Mouse (Mus musculus) liver, embryonic 14.5 days (tissue): ENCODE results near the gene Stx18. TPM values are rescaled to one million over a fixed set of nuclear protein-coding genes. Genes with fewer than 3 reads are reported as not detected.

Experiments
- ATAC-seq: fragments of 200-750 bp; cut with Nextera tagmentation; 2 replicates; pipeline ENCODE4 v1.8.0; 2017; ENCODE audit warnings: moderate number of reproducible peaks, mild to moderate bottlenecking, moderate library complexity; ENCODE audit not compliant: insufficient read depth
- DNase-seq, 3 experiments: peaks; one replicate each; pipeline ENCODE4 v3.0.0-alpha.2; 2012 to 2013; ENCODE audit warnings: low read depth in 3 of 3, low spot score in 3 of 3
- H3K27ac ChIP-seq: fragments of 300-500 bp; sonication (generic); 2 replicates; pipeline ENCODE4 v1.5.1; 2014; ENCODE audit warnings: moderate library complexity, mild to moderate bottlenecking, control low read depth, inconsistent platforms
- H3K27me3 ChIP-seq: fragments of 300-500 bp; sonication (generic); 2 replicates; pipeline ENCODE4 v1.6.1; 2014; ENCODE audit warnings: mild to moderate bottlenecking, low read length, moderate library complexity; ENCODE audit not compliant: control insufficient read depth, insufficient read depth
- H3K36me3 ChIP-seq: fragments of 300-500 bp; sonication (generic); replicated peaks from 2 replicates; pipeline ENCODE4 v1.6.1; 2014; ENCODE audit warnings: low read depth; ENCODE audit not compliant: control insufficient read depth, insufficient read depth
- H3K4me1 ChIP-seq, 2 experiments: fragments of 200-500 bp in 1 of 2; fragments of 300-500 bp in 1 of 2; sonication (generic) in 1 of 2; replicated peaks; 2 replicates each; pipeline ENCODE4 v1.6.1; 2012 to 2014; ENCODE audit warnings: antibody characterized with exemption in 1 of 2, inconsistent platforms in 1 of 2, low read length in 1 of 2; ENCODE audit not compliant: control insufficient read depth in 2 of 2, insufficient read depth in 2 of 2
- H3K4me2 ChIP-seq: fragments of 300-500 bp; sonication (generic); 2 replicates; pipeline ENCODE4 v1.6.1; 2014; ENCODE audit warnings: low read depth, mild to moderate bottlenecking, control low read depth, moderate library complexity
- H3K4me3 ChIP-seq, 2 experiments: fragments of 200-500 bp in 1 of 2; fragments of 300-500 bp in 1 of 2; sonication (generic) in 1 of 2; 2 replicates each; pipeline ENCODE4 v1.5.1; 2012 to 2014; ENCODE audit warnings: low read depth in 2 of 2, low read length in 2 of 2, mild to moderate bottlenecking in 2 of 2, control low read depth in 1 of 2, inconsistent platforms in 1 of 2, moderate library complexity in 1 of 2; ENCODE audit not compliant: insufficient read depth in 1 of 2
- H3K9ac ChIP-seq: fragments of 300-500 bp; sonication (generic); replicated peaks from 2 replicates; pipeline ENCODE4 v1.6.1; 2014; ENCODE audit warnings: mild to moderate bottlenecking, control low read depth, moderate library complexity
- H3K9me3 ChIP-seq: fragments of 300-500 bp; sonication (generic); 2 replicates; pipeline ENCODE4 v1.6.1; 2016; ENCODE audit warnings: low read length, mixed read lengths; ENCODE audit not compliant: control insufficient read depth
- CTCF ChIP-seq: IDR thresholded peaks from 2 replicates; pipeline ENCODE4 v1.5.1; 2016; ENCODE audit warnings: antibody characterized with exemption, low read depth, control low read depth
- EP300 ChIP-seq: IDR thresholded peaks from 2 replicates; pipeline ENCODE4 v1.6.1; 2016; ENCODE audit warnings: antibody characterized with exemption, low read depth
- WGBS: fragments of 180-500 bp; shearing (Covaris S2); extraction: QIAGEN DNeasy Blood & Tissue Kit; methylation state at CpG from one replicate; pipeline ENCODE4 v1.1.7; 2014; ENCODE audit not compliant: insufficient replicate concordance; 5-methylcytosine and 5-hydroxymethylcytosine counted together
- polyA plus RNA-seq, 2 experiments: library from polyadenylated mRNA; depleted of rRNA in 1 of 2; stranded (reverse) in 1 of 2; unstranded in 1 of 2; fragments of >200 nt; fragmentation: Nextera tagmentation in 1 of 2; extraction: Ambion mirVana in 1 of 2; gene quantifications; 2 replicates each; pipeline versions ENCODE4 v1.2.1 to v1.2.3; 2012 to 2014

Gene Stx18
- polyA plus RNA-seq, 2 experiments: 8.0 to 12.6 TPM

- no peak for ATAC-seq
- Histone ChIP-seq H3K9ac (no peak overlapping the region), H3K36me3 (no peaks in the 10 kb centered on the region), H3K4me2 (no peak overlapping the region), H3K4me1 (no peaks in the 10 kb centered on the region), H3K27ac (no peak overlapping the region), H3K9me3 (no peaks in the 10 kb centered on the region), H3K4me3 (no peak overlapping the region), H3K27me3 (no peaks in the 10 kb centered on the region)
- no peak for DNase-seq
- no peak for TF ChIP-seq CTCF
- no peak for TF ChIP-seq EP300
- WGBS: 36% methylated on average over 5 of the region's 5 CpGs
Measured at GRCm38 (mm10) chr5:38173766-38174165, 135.2 kb downstream of the Stx18 start.

DNA sequence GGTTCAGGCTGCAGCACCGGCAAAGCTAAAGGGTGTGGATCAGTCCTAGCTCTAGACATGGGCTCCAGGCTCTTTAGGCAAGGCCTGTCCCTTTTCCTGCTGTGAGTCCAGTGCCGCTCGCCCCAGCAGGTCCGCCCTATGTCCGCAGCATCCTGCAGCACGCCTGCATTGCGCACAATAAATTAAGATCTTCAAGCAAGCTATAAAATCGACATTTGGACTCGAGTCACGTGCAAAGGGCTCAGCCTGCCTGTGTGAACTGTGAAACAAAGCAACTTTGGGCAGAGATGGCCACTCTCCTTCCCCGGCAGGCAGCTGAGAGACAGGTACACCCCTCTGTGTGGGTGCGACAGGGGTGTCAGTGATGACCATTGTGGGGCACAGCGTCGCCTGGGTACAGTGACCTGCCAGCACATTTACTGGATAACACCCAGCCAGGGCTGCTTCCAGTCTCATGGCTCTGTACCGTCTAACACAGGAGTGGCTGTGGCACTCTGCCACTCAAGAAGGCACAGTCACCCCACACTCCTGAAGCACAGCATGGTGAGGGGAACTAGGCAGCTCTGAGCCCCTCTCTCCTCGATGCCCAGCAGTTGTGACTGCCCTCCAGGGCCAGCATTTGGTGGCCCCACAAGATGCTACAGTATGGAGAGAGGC, 135.8 kb downstream of the Stx18 start:
- Histone ChIP-seq H3K9me3 (no peaks in the 10 kb centered on the region), H3K4me1 (no peaks in the 10 kb centered on the region), H3K4me3 (no peak overlapping the region), H3K36me3 (no peaks in the 10 kb centered on the region), H3K27ac (no peak overlapping the region), H3K27me3 (no peaks in the 10 kb centered on the region), H3K9ac (no peak overlapping the region), H3K4me2 (no peak overlapping the region)
- no peak for DNase-seq
- TF ChIP-seq EP300: no peak
- TF ChIP-seq CTCF: no peak
- 64% methylated on average over 16 of the region's 16 CpGs for WGBS
- ATAC-seq: no peak

GRCm38 (mm10) chr5:38184688-38185285, 146.2 kb downstream of the Stx18 start:
- ATAC-seq: no peak
- H3K27me3 ChIP-seq: no peaks in the 10 kb centered on the region
- WGBS: 57% methylated on average over 6 of the region's 6 CpGs

DNA sequence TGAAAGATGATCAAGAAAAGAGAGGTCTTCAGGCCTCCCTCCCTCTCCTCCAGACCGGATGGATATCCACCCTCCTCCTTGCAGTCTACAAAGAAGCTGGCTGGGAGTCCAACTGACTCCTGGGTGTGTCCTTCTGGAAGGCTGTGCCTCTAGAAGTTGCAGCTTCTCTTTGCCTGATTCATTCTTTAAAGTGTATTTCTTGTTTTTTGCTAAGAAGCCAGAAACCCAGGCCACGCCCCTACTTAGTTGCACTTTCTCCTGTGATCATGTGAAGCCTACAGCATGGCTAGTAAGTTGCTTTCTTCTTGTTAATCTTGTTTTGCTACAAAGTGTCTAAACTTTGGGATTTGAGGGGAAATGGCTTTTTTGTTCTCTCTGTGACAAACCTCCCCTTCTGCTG, 148.5 kb downstream of the Stx18 start:
- TF ChIP-seq EP300: no peak
- TF ChIP-seq CTCF: no peak
- no peak for ATAC-seq
- 54% methylated on average over 2 of the region's 2 CpGs for WGBS

More at GRCm38 (mm10) chr5:38184688-38185285, 146.2 kb downstream of the Stx18 start:
- no peaks in the 10 kb centered on the region for H3K36me3 ChIP-seq
- no peak overlapping the region for H3K27ac ChIP-seq
- no peak overlapping the region for H3K4me2 ChIP-seq
- H3K9me3 ChIP-seq: no peaks in the 10 kb centered on the region
- no peak overlapping the region for H3K9ac ChIP-seq
- H3K4me3 ChIP-seq: no peak overlapping the region
- no peaks in the 10 kb centered on the region for H3K4me1 ChIP-seq
- TF ChIP-seq CTCF: no peak
- no peak for TF ChIP-seq EP300
- no peak for DNase-seq

More for the DNA sequence above, 148.5 kb downstream of the Stx18 start:
- Histone ChIP-seq H3K9ac (no peak overlapping the region), H3K27ac (no peak overlapping the region), H3K4me2 (no peak overlapping the region), H3K4me1 (no peaks in the 10 kb centered on the region), H3K9me3 (no peaks in the 10 kb centered on the region), H3K4me3 (no peak overlapping the region), H3K27me3 (no peaks in the 10 kb centered on the region), H3K36me3 (no peaks in the 10 kb centered on the region)
- no peak for DNase-seq

Other genes starting within 250 kb of the Stx18 start
- gene Msx1, start 214.2 kb upstream of the Stx18 start, polyA plus RNA-seq (2012; rRNA removed): 0.05 and 0.18 TPM in 2 replicates
- 0.05 and 0.11 TPM in 2 replicates for gene Msx1, start 214.2 kb upstream of the Stx18 start, polyA plus RNA-seq (2014; fragmentation: Nextera tagmentation; extraction: Ambion mirVana)
- gene Nsg1, start 121.2 kb downstream of the Stx18 start, polyA plus RNA-seq (2012; rRNA removed): 1.3 and 1.5 TPM in 2 replicates
- gene Nsg1, start 121.2 kb downstream of the Stx18 start, polyA plus RNA-seq (2014; fragmentation: Nextera tagmentation; extraction: Ambion mirVana): 0.35 and 0.71 TPM in 2 replicates
- gene Zbtb49, start 181.7 kb downstream of the Stx18 start, polyA plus RNA-seq (2012; rRNA removed): 3.4 and 3.5 TPM in 2 replicates
- 2.2 and 2.3 TPM in 2 replicates for gene Zbtb49, start 181.7 kb downstream of the Stx18 start, polyA plus RNA-seq (2014; fragmentation: Nextera tagmentation; extraction: Ambion mirVana)
- gene Lyar, start 181.7 kb downstream of the Stx18 start, polyA plus RNA-seq (2012; rRNA removed): 19.1 and 44.6 TPM in 2 replicates
- gene Lyar, start 181.7 kb downstream of the Stx18 start, polyA plus RNA-seq (2014; fragmentation: Nextera tagmentation; extraction: Ambion mirVana): 64.2 and 66.3 TPM in 2 replicates
- 24.0 and 26.7 TPM in 2 replicates for gene Tmem128, start 221.4 kb downstream of the Stx18 start, polyA plus RNA-seq (2012; rRNA removed)
- gene Tmem128, start 221.4 kb downstream of the Stx18 start, polyA plus RNA-seq (2014; fragmentation: Nextera tagmentation; extraction: Ambion mirVana): 49.5 and 51.8 TPM in 2 replicates
- not detected in 2 replicates for gene Otop1, start 237.2 kb downstream of the Stx18 start, polyA plus RNA-seq (2012; rRNA removed)
- not detected in 2 replicates for gene Otop1, start 237.2 kb downstream of the Stx18 start, polyA plus RNA-seq (2014; fragmentation: Nextera tagmentation; extraction: Ambion mirVana)